Mouse (Mus musculus) granulocyte monocyte progenitor cell, adult 5-6 weeks (primary cell): ENCODE measurements around the gene Bphl. TPM values are rescaled to one million over a fixed set of nuclear protein-coding genes. Genes with fewer than 3 reads are reported as not detected.

Experiments used
- ATAC-seq: replicated peaks from 2 replicates; pipeline ENCODE4 v1.8.0; 2016; ENCODE audit warnings: mild to moderate bottlenecking, moderate TSS enrichment, inconsistent platforms; ENCODE audit not compliant: poor library complexity, severe bottlenecking
- total RNA-seq, 2 experiments: library from RNA; stranded (forward) in 1 of 2; stranded (reverse) in 1 of 2; fragments of 200-712, 200-1000 nt in 1 of 2; fragments of >200 nt in 1 of 2; fragmentation: Nextera tagmentation in 1 of 2; gene quantifications; 2 replicates each; pipeline ENCODE4 v1.2.3; 2014 to 2017

Bphl gene
- total RNA-seq, 2 experiments from 2014 or later, result 39.5 to 88.3 TPM

DNA sequence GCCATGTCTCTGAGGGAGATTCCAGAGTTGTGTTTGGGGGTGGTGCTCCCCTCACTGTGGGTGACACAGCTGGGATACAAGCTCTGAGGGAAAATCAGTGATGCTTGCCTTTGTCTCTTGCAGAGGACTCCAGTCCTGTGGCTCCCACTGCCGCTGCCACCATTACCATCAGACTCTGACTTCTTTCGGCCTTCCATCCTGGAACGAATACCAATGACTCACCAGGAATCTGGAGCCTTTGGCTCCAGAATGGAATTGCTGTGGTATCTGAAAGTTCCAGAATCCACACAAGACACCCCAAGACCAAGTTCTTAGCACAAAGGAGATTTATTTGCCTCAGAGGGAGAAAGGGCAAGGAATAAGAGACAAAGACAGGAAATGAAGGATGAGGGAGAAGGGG, 75.7 kb downstream of the Bphl start:
- no peak for ATAC-seq

DNA sequence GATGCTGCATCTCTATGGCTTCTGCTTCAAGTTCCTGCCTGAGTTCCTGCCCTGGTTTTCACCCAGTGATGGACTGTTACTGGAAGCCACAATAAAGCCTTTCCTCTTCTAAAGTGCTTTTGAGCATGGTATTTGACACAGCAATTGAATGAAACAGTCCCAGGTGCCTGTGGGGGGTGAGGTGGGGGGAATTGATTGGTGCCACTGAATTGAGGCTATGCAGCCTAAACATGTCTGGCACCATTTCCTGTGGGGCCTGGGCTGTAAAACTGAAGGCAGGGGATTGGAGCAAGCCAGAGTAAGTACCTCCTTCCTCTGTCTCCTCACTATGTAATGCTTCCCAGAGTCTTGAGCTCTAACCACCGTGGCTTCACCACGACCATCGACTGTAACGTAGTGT, 77.3 kb downstream of the Bphl start:
- no peak for ATAC-seq

GRCm38 (mm10) chr13:34116508-34116907, 79.1 kb downstream of the Bphl start:
- no peak for ATAC-seq

DNA sequence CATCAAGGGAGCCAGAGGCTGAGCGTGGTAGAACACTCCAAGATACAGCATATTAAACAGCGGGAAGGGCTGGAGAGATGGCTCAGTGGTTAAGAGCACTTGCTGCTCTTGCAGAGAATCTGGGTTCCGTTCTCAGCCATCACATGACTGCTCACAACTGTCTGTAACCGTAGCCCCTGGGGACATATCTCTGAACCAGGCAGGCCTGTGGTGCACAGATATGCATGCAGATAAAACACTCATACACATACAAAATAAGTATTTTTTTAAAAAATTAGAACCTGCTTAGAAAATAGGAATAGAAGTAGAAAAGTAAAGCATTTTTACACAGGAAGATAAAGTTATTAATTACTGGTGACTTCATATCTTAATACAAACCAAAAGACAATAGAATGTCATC, 81.4 kb downstream of the Bphl start:
- no peak for ATAC-seq

DNA sequence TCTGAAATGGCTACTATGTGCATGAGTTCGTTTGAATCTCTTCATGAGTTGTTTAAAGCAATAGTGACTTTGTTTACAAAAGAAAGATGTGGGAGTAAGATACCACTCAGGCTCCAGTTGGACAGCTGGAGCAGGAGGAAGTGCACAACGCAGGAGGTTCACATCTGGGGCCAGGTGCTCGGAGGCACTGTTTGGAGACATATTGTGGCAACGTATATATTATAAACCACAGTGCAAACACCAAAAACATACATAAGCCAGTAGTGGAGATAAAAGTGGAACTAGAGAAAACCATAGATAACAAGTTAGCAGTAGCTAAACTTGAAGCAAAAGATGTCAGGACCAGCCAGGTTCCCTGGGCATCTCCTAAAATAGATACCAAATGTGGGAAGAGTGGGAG, 82.0 kb downstream of the Bphl start:
- no peak for ATAC-seq

DNA sequence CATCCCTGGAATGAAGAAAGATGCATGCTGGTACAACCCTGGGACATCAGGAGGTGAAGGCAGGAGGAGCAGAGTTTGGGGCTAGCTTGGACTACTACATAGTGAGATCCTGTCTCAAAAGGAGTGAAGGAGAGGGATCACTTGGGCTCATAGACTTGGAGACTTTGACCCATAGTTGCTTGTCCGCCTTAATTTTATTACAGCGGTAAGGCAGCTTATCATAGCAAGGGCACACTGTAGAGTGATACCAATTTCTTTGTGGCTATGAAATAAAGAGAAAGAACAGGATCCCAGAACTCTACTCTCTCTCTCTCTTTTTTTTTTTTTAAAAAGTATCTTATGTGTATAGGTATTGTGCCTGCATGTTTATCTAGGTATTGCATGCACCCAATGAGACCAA, 83.1 kb downstream of the Bphl start:
- no peak for ATAC-seq

Other genes with a start within 250 kb of the Bphl start
- not detected in 2 replicates for gene Serpinb6e, start 194.2 kb upstream of the Bphl start, total RNA-seq (2014; fragmentation: Nextera tagmentation)
- not detected in 2 replicates for gene Serpinb6e, start 194.2 kb upstream of the Bphl start, total RNA-seq (2017)
- not detected in 2 replicates for gene Serpinb6c, start 131.9 kb upstream of the Bphl start, total RNA-seq (2014; fragmentation: Nextera tagmentation)
- gene Serpinb6c, start 131.9 kb upstream of the Bphl start, total RNA-seq (2017), result not detected in 2 replicates
- 24.2 and 43.8 TPM in 2 replicates for gene Nqo2, start 72.9 kb upstream of the Bphl start, total RNA-seq (2014; fragmentation: Nextera tagmentation)
- gene Nqo2, start 72.9 kb upstream of the Bphl start, total RNA-seq (2017), result 35.0 and 39.7 TPM in 2 replicates
- 37.3 and 42.8 TPM in 2 replicates for gene Ripk1, start 35.2 kb upstream of the Bphl start, total RNA-seq (2014; fragmentation: Nextera tagmentation)
- gene Ripk1, start 35.2 kb upstream of the Bphl start, total RNA-seq (2017), result 52.7 and 67.2 TPM in 2 replicates
- gene Serpinb6a, start 34.8 kb upstream of the Bphl start, total RNA-seq (2014; fragmentation: Nextera tagmentation), result 6.7 and 24.5 TPM in 2 replicates
- gene Serpinb6a, start 34.8 kb upstream of the Bphl start, total RNA-seq (2017), result 8.6 and 8.7 TPM in 2 replicates
- gene Tubb2a, start 40.4 kb downstream of the Bphl start, total RNA-seq (2014; fragmentation: Nextera tagmentation), result 2.3 and 3.4 TPM in 2 replicates
- 7.0 and 8.5 TPM in 2 replicates for gene Tubb2a, start 40.4 kb downstream of the Bphl start, total RNA-seq (2017)
- gene Tubb2b, start 92.9 kb downstream of the Bphl start, total RNA-seq (2014; fragmentation: Nextera tagmentation), result not detected in 2 replicates
- not detected in 2 replicates for gene Tubb2b, start 92.9 kb downstream of the Bphl start, total RNA-seq (2017)
- 50.2 and 81.2 TPM in 2 replicates for gene Psmg4, start 125.4 kb downstream of the Bphl start, total RNA-seq (2014; fragmentation: Nextera tagmentation)
- 181 and 240 TPM in 2 replicates for gene Psmg4, start 125.4 kb downstream of the Bphl start, total RNA-seq (2017)